Mouse (Mus musculus) neural tube, embryonic 11.5 days (tissue): ENCODE results near the gene Ripor2. TPM values are rescaled to one million over a fixed set of nuclear protein-coding genes. Genes with fewer than 3 reads are reported as not detected.

Experiments
- ATAC-seq: fragments of 200-750 bp; cut with Nextera tagmentation; 2 replicates; pipeline ENCODE4 v1.8.0; 2017; ENCODE audit warnings: moderate number of reproducible peaks, mild to moderate bottlenecking, moderate TSS enrichment, moderate library complexity; ENCODE audit not compliant: insufficient read depth, low FRiP score, low TSS enrichment
- DNase-seq: peaks from one replicate; pipeline ENCODE4 v3.0.0-alpha.2; 2015; ENCODE audit warnings: low spot score
- H3K27ac ChIP-seq: fragments of 300-500 bp; sonication (generic); 2 replicates; pipeline ENCODE4 v1.5.1; 2014; ENCODE audit warnings: low read depth, mild to moderate bottlenecking, low read length
- H3K27me3 ChIP-seq: fragments of 300-500 bp; sonication (generic); 2 replicates; pipeline ENCODE4 v1.6.1; 2014; ENCODE audit warnings: mild to moderate bottlenecking, low read length, mixed read lengths; ENCODE audit not compliant: control insufficient read depth, insufficient read depth
- H3K36me3 ChIP-seq: fragments of 300-500 bp; sonication (generic); 2 replicates; pipeline ENCODE4 v1.6.1; 2014; ENCODE audit warnings: mild to moderate bottlenecking, low read length, moderate library complexity, mixed read lengths; ENCODE audit not compliant: control insufficient read depth, insufficient read depth
- H3K4me1 ChIP-seq: fragments of 300-500 bp; sonication (generic); 2 replicates; pipeline ENCODE4 v1.6.1; 2014; ENCODE audit warnings: low read length, mixed read lengths; ENCODE audit not compliant: control insufficient read depth, insufficient read depth
- H3K4me2 ChIP-seq: fragments of 300-500 bp; sonication (generic); 2 replicates; pipeline ENCODE4 v1.6.1; 2014; ENCODE audit warnings: low read depth, mild to moderate bottlenecking, moderate library complexity
- H3K4me3 ChIP-seq: fragments of 300-500 bp; sonication (generic); 2 replicates; pipeline ENCODE4 v1.5.1; 2014; ENCODE audit warnings: low read depth, low read length
- H3K9ac ChIP-seq: fragments of 300-500 bp; sonication (generic); 2 replicates; pipeline ENCODE4 v1.6.1; 2014; ENCODE audit warnings: mild to moderate bottlenecking, low read length
- H3K9me3 ChIP-seq: fragments of 300-500 bp; sonication (generic); 2 replicates; pipeline ENCODE4 v1.6.1; 2016; ENCODE audit warnings: low read length; ENCODE audit not compliant: control insufficient read depth
- WGBS: fragments of 180-500 bp; shearing (Covaris S2); extraction: QIAGEN DNeasy Blood & Tissue Kit; methylation state at CpG from one replicate; pipeline ENCODE4 v1.1.7; 2014; 5-methylcytosine and 5-hydroxymethylcytosine counted together
- polyA plus RNA-seq: library from polyadenylated mRNA; unstranded; fragments of >200 nt; fragmentation: Nextera tagmentation; extraction: Ambion mirVana; gene quantifications from 2 replicates; pipeline ENCODE4 v1.2.1, GENCODE M21; 2014

Ripor2 gene
- polyA plus RNA-seq, 1 experiment from 2014 or later, result 6.2 TPM

GRCm38 (mm10) chr13:24686705-24687665, 105.0 kb downstream of the Ripor2 start:
- no peaks in the 10 kb centered on the region for H3K27me3 ChIP-seq
- H3K4me2 ChIP-seq, result no peak overlapping the region
- no peaks in the 10 kb centered on the region for H3K4me1 ChIP-seq
- H3K27ac ChIP-seq, result no peak overlapping the region
- WGBS, result 37% methylated on average over 15 of the region's 15 CpGs
- H3K36me3 ChIP-seq, result no peaks in the 10 kb centered on the region
- peak; percentile 50; the same call in 1 of the 2 replicates for ATAC-seq
- DNase-seq, result peak; percentile 82
- no peaks in the 10 kb centered on the region for H3K9me3 ChIP-seq
- H3K9ac ChIP-seq, result no peak overlapping the region
- no peak overlapping the region for H3K4me3 ChIP-seq

GRCm38 (mm10) chr13:24693312-24693711, 111.3 kb downstream of the Ripor2 start:
- no peak for DNase-seq
- no peak overlapping the region for H3K4me2 ChIP-seq
- ATAC-seq, result no peak
- 92% methylated on average over 7 of the region's 7 CpGs for WGBS
- H3K4me1 ChIP-seq, result no peaks in the 10 kb centered on the region
- no peaks in the 10 kb centered on the region for H3K36me3 ChIP-seq
- H3K27me3 ChIP-seq, result no peaks in the 10 kb centered on the region
- no peaks in the 10 kb centered on the region for H3K9me3 ChIP-seq
- H3K9ac ChIP-seq, result no peak overlapping the region
- H3K27ac ChIP-seq, result no peak overlapping the region
- H3K4me3 ChIP-seq, result no peak overlapping the region

- Histone ChIP-seq H3K4me3 (no peak overlapping the region), H3K4me2 (no peak overlapping the region), H3K9ac (no peak overlapping the region), H3K9me3 (no peaks in the 10 kb centered on the region), H3K27ac (no peak overlapping the region), H3K36me3 (no peaks in the 10 kb centered on the region), H3K27me3 (no peaks in the 10 kb centered on the region), H3K4me1 (no peaks in the 10 kb centered on the region)
- no peak for DNase-seq
- WGBS, result 90% methylated on average over 4 of the region's 4 CpGs
- no peak for ATAC-seq
Measured at GRCm38 (mm10) chr13:24698746-24699145, 116.8 kb downstream of the Ripor2 start.

- Histone ChIP-seq H3K9ac (no peak overlapping the region), H3K4me2 (no peak overlapping the region), H3K27ac (no peak overlapping the region), H3K4me3 (no peak overlapping the region), H3K36me3 (no peaks in the 10 kb centered on the region), H3K9me3 (no peaks in the 10 kb centered on the region), H3K4me1 (no peaks in the 10 kb centered on the region), H3K27me3 (no peaks in the 10 kb centered on the region)
- 89% methylated on average over 5 of the region's 5 CpGs for WGBS
- DNase-seq (no peak), ATAC-seq (no peak)
Measured at GRCm38 (mm10) chr13:24702128-24702527, 120.1 kb downstream of the Ripor2 start.

DNA sequence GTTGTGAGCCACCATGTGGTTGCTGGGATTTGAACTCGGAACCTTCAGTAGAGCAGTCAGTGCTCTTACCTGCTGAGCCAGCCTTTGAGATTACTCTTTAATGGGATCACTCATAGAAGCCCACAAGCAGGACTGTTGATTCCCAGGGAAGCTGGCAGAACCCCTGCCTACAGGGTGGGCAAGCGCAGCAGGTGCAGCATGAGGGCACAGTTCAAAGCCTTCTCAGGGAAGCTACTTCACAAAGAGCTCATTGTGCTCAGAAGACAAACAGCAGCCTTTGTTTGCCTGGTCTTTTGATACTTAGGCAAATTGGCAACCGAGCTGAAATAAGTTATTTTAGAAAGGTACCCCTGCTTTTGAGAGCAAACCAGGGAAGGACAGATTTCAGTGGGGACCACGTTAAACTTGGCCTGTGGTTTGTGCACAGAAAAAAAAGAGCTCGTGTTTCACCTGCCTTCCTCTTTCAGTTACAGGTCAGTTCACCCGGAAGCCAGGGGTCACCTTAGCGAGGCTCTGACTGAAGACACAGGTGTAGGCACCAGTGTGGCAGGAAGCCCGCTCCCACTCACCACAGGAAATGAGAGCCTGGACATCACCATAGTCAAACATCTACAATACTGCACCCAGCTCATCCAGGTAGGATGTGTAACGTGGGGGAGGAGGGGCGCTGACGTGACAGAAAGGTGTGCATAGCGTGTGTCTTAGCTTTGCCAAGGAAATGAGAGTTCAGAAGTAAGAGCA, 127.8 kb downstream of the Ripor2 start:
- Histone ChIP-seq H3K4me1 (no peaks in the 10 kb centered on the region), H3K27ac (no peak overlapping the region), H3K36me3 (no peaks in the 10 kb centered on the region), H3K9me3 (no peaks in the 10 kb centered on the region), H3K9ac (no peak overlapping the region), H3K4me3 (no peak overlapping the region), H3K27me3 (no peaks in the 10 kb centered on the region), H3K4me2 (no peak overlapping the region)
- DNase-seq (no peak), ATAC-seq (no peak)
- WGBS, result 73% methylated on average over 12 of the region's 12 CpGs

GRCm38 (mm10) chr13:24710968-24711367, 129.0 kb downstream of the Ripor2 start:
- H3K27me3 ChIP-seq, result no peaks in the 10 kb centered on the region
- H3K27ac ChIP-seq, result no peak overlapping the region
- no peak overlapping the region for H3K4me3 ChIP-seq
- ATAC-seq (no peak), DNase-seq (no peak)
- 0 out of 2 replicates have a peak, but pooled peaks cover 8% of the 10 kb centered on the region for H3K4me1 ChIP-seq
- H3K4me2 ChIP-seq, result no peak overlapping the region
- H3K9me3 ChIP-seq, result no peaks in the 10 kb centered on the region
- H3K36me3 ChIP-seq, result no peaks in the 10 kb centered on the region
- 57% methylated on average over 7 of the region's 7 CpGs for WGBS
- H3K9ac ChIP-seq, result no peak overlapping the region

DNA sequence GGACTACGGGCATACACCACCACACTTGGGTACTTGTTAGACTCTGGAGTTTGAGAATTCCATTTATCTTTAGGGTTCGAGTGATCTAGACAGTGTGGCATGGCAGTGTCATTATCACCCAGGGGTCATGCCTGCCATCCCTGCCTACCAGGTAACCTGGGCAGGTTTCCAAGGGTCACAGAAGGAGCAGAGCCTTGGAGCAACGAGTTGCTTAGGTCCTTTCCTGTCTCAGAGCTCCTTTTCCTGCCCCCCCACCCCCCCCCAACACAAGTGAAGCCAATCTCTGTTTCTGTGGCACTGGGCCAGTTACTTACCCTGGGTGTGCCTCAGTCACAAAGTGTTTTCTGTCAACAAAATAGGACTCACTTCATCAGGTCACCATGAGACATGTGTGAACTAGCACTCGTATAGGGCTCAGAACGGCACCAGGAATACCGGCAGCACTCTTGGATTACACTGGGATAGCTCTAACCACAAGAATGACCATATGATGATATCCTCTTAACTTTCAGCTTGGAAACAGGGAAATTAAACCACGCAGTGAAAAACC, 130.7 kb downstream of the Ripor2 start:
- Histone ChIP-seq H3K4me1 (0 out of 2 replicates have a peak, but pooled peaks cover 8% of the 10 kb centered on the region), H3K27me3 (no peaks in the 10 kb centered on the region), H3K4me2 (no peak overlapping the region), H3K27ac (no peak overlapping the region), H3K36me3 (no peaks in the 10 kb centered on the region), H3K9me3 (no peaks in the 10 kb centered on the region), H3K4me3 (no peak overlapping the region), H3K9ac (no peak overlapping the region)
- ATAC-seq, result no peak
- no peak for DNase-seq
- 84% methylated on average over 7 of the region's 7 CpGs for WGBS

DNA sequence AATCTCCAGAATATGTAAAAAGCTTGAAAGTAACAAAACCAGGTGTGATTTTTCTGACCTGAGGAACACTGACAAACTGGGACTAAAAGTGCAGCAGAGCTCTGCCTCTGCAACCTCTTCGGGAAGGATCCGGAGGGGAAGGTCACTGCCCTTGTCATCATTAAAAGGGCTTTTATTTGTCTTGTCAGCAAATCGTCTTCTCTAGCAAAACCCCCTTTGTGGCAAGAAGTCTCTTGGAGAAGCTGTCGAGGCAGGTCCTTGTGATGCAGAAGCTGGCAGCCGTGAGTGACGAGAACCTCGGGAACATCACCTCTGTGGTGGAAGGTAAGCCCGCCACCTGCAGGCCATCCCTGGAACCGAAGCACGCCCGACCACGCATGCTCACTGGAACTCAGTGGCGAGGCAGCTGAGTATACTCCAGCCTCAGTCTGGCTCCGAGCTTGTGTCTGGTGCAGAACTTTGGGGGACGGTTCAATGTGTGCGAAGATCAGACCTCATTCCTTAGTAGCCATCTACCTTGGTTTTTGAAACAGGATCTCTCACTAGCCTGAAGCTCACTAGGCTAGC, 131.5 kb downstream of the Ripor2 start:
- ATAC-seq (peak; percentile 72), DNase-seq (peak; percentile 89)
- Histone ChIP-seq H3K9me3 (no peaks in the 10 kb centered on the region), H3K9ac (peak overlapping the region; percentile 26), H3K27ac (no peak overlapping the region), H3K4me2 (peak overlapping the region; percentile 23), H3K4me3 (no peak overlapping the region), H3K4me1 (0 out of 2 replicates have a peak, but pooled peaks cover 8% of the 10 kb centered on the region), H3K27me3 (no peaks in the 10 kb centered on the region), H3K36me3 (no peaks in the 10 kb centered on the region)
- WGBS, result 8% methylated on average over 16 of the region's 16 CpGs
